Mouse (Mus musculus) small intestine, adult 2 months (tissue): ENCODE results near the gene Tchp.

Source experiments
- CTCF ChIP-seq: fragments of 200-500 bp; IDR thresholded peaks from 2 replicates; pipeline ENCODE4 v1.5.1; 2012; ENCODE audit warnings: low read depth, mild to moderate bottlenecking, control low read depth, inconsistent platforms, low read length, moderate library complexity, mixed read lengths; ENCODE audit not compliant: insufficient replicate concordance, insufficient read length; ENCODE audit errors: extremely low read depth
- POLR2A ChIP-seq: fragments of 200-500 bp; IDR thresholded peaks from 2 replicates; pipeline ENCODE4 v1.6.1; 2012; ENCODE audit warnings: low read depth, mild to moderate bottlenecking, control low read depth, inconsistent platforms, low read length, moderate library complexity

GRCm38 (mm10) chr5:114690633-114691567, 16.7 kb upstream of the Tchp start, which contains the start of gene Gltp:
- TF ChIP-seq CTCF (no peak), POLR2A (peak; percentile 55; the same call in 1 of the 2 replicates)
